Mouse (Mus musculus) frontal cortex, postnatal 10 days (tissue): ENCODE measurements around the gene Catsperd.
A peak's percentile ranks its signal among the peaks of the same experiment; 100 is the strongest.
"Not testable (repeated sequence)": the region's sequence is repeated elsewhere in the genome, so short reads cannot be mapped to it uniquely, and the experiment has no call there.

Source experiments
- DNase-seq, 2 experiments: peaks; one replicate each; pipeline ENCODE4 v3.0.0; 2022; ENCODE audit warnings: low spot score in 2 of 2, mixed read lengths in 1 of 2

Gene Catsperd

GRCm38 (mm10) chr17:56613236-56613844 is 14.6 kb upstream of the Catsperd start, which contains the start of gene Rpl36:
Gene Rpl36 (plus strand): TSS chr17:56613416.
- peak; percentile 91 to 96 for DNase-seq

GRCm38 (mm10) chr17:56613893-56614292 is 14.1 kb upstream of the Catsperd start:
- DNase-seq = not testable (repeated sequence)

- no peak for DNase-seq
These were observed 13.4 kb upstream of the Catsperd start for GRCm38 (mm10) chr17:56614391-56615135.

GRCm38 (mm10) chr17:56615136-56615784 is 12.7 kb upstream of the Catsperd start:
- no peak for DNase-seq

GRCm38 (mm10) chr17:56615792-56616191 is 12.2 kb upstream of the Catsperd start:
- DNase-seq = no peak

- DNase-seq = no peak
These were observed 11.2 kb upstream of the Catsperd start for GRCm38 (mm10) chr17:56616725-56617124.

GRCm38 (mm10) chr17:56617628-56618027 is 10.3 kb upstream of the Catsperd start:
- no peak for DNase-seq

- DNase-seq = no peak
These were observed 2.4 kb upstream of the Catsperd start for GRCm38 (mm10) chr17:56625495-56625894.

- no peak for DNase-seq
These were observed 1.7 kb upstream of the Catsperd start for GRCm38 (mm10) chr17:56626260-56626659.

GRCm38 (mm10) chr17:56626754-56627470 is 1.0 kb upstream of the Catsperd start, which contains the start of gene Lonp1:
Gene Lonp1 (minus strand): TSS chr17:56626887.
- peak; percentile 90 to 96 for DNase-seq

- DNase-seq = not testable (repeated sequence)
These were observed 2.1 kb downstream of the Catsperd start for GRCm38 (mm10) chr17:56629800-56630781.

- no peak for DNase-seq
These were observed 3.9 kb downstream of the Catsperd start for GRCm38 (mm10) chr17:56631807-56632206.

- DNase-seq = no peak
These were observed 6.1 kb downstream of the Catsperd start for GRCm38 (mm10) chr17:56634023-56634422.

GRCm38 (mm10) chr17:56643237-56643636 is 15.3 kb downstream of the Catsperd start:
- DNase-seq = no peak

- DNase-seq = no peak
These were observed 19.6 kb downstream of the Catsperd start for GRCm38 (mm10) chr17:56647546-56647945.

- DNase-seq = no peak
These were observed 23.9 kb downstream of the Catsperd start for GRCm38 (mm10) chr17:56651801-56652200.

GRCm38 (mm10) chr17:56654771-56655170 is 26.8 kb downstream of the Catsperd start:
- DNase-seq = no peak

GRCm38 (mm10) chr17:56655311-56655710 is 27.4 kb downstream of the Catsperd start:
- no peak for DNase-seq

GRCm38 (mm10) chr17:56656171-56656570 is 28.2 kb downstream of the Catsperd start:
- DNase-seq = no peak

GRCm38 (mm10) chr17:56663659-56664058 is 35.7 kb downstream of the Catsperd start:
- no peak for DNase-seq

- no peak for DNase-seq
These were observed 36.4 kb downstream of the Catsperd start for GRCm38 (mm10) chr17:56664333-56664732.
